Mouse (Mus musculus): ENCODE measurements around the gene B3galt2. TPM values are rescaled to one million over a fixed set of nuclear protein-coding genes. Genes with fewer than 3 reads are reported as not detected.

B3galt2 gene
- total RNA-seq (2014; rRNA removed) = 12.1 and 13.3 TPM in 2 replicates
- 7.6 and 8.6 TPM in 2 replicates for polyA plus RNA-seq (2015; fragmentation: Nextera tagmentation; extraction: Ambion mirVana)

DNA sequence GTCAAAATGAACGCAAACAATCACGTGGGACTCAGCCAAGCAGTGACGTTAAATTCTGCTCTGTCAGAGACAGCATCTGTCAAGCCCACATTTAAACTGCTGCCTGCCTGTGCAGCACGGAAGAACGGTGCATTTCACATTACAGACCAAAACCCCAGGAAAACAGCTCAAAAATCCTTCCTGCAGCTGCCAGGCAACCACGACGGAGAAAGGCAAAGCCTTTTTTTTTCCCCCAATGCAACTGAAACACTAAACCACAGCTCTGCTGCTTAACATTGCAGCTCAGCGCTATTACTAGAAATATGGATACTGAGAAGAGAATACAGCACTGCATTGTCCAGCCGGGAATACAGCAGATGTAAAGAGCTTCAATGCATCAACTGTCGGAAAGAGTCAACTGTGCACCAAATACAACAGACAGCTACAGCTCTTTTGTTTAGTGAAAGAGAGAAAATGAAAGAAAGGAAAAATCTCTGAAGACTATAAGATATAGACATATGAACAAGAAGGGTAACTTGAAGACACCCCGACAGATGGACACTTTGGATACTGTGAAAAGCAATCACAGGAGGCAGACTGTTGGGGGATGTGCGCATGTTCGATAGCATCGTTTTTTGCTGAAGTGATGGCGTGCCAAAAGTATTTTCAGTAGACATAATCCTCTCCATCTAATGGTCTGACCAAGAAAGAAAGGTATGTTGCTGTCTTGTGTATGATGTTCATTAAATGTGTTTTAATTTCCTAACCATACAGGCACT, at the start of gene B3galt2:
Gene B3galt2, plus strand, starts transcription at position 15 of the 758 bp plus-strand sequence.
- peak within 1 kb of the TSS; percentile 58 for H3K9ac ChIP-seq (replicated peaks; ENCODE audit: low read length)
- DNase-seq (ENCODE audit: low spot score) (peak; percentile 91), ATAC-seq (peak; percentile 93)
- H3K4me2 ChIP-seq (ENCODE audit: low read depth, low read length) = peak within 1 kb of the TSS; percentile 52
- H3K27ac ChIP-seq = peak within 1 kb of the TSS; percentile 87
- H3K9me3 ChIP-seq (ENCODE audit: low read length) = no peaks in the 10 kb centered on the region
- WGBS = 12% methylated on average over 15 of the region's 15 CpGs
- H3K4me3 ChIP-seq (ENCODE audit: low read length) = peak within 1 kb of the TSS; percentile 52
- no peak for TF ChIP-seq CTCF (IDR thresholded peaks at IDR 0.05; ENCODE audit: low read depth)
- H3K36me3 ChIP-seq (ENCODE audit: insufficient read depth, low read length) = no peaks in the 10 kb centered on the region
- H3K4me1 ChIP-seq (ENCODE audit: insufficient read depth, low read length) = no peaks in the 10 kb centered on the region
- no peaks in the 10 kb centered on the region for H3K27me3 ChIP-seq (ENCODE audit: insufficient read depth, low read length)

- H3K27ac ChIP-seq = no peak overlapping the region
- H3K9ac ChIP-seq (replicated peaks; ENCODE audit: low read length) = no peak overlapping the region
- no peaks in the 10 kb centered on the region for H3K4me1 ChIP-seq (ENCODE audit: insufficient read depth, low read length)
- TF ChIP-seq CTCF (IDR thresholded peaks at IDR 0.05; ENCODE audit: low read depth) = no peak
- DNase-seq (ENCODE audit: low spot score) (no peak), ATAC-seq (no peak)
- no peaks in the 10 kb centered on the region for H3K9me3 ChIP-seq (ENCODE audit: low read length)
- no peak overlapping the region for H3K4me3 ChIP-seq (ENCODE audit: low read length)
- no peak overlapping the region for H3K4me2 ChIP-seq (ENCODE audit: low read depth, low read length)
- H3K36me3 ChIP-seq (ENCODE audit: insufficient read depth, low read length) = no peaks in the 10 kb centered on the region
- WGBS = 90% methylated on average over 2 of the region's 2 CpGs
- no peaks in the 10 kb centered on the region for H3K27me3 ChIP-seq (ENCODE audit: insufficient read depth, low read length)
Measured at GRCm38 (mm10) chr1:143596864-143597263, 43.6 kb upstream of the B3galt2 start.

GRCm38 (mm10) chr1:143608911-143609310, 31.6 kb upstream of the B3galt2 start:
- Histone ChIP-seq H3K27ac (no peak overlapping the region), H3K4me2 (ENCODE audit: low read depth, low read length) (no peak overlapping the region), H3K36me3 (ENCODE audit: insufficient read depth, low read length) (no peaks in the 10 kb centered on the region), H3K9ac (replicated peaks; ENCODE audit: low read length) (no peak overlapping the region), H3K4me1 (ENCODE audit: insufficient read depth, low read length) (no peaks in the 10 kb centered on the region), H3K9me3 (ENCODE audit: low read length) (no peaks in the 10 kb centered on the region), H3K27me3 (ENCODE audit: insufficient read depth, low read length) (no peaks in the 10 kb centered on the region), H3K4me3 (ENCODE audit: low read length) (no peak overlapping the region)
- no peak for ATAC-seq
- no peak for TF ChIP-seq CTCF (IDR thresholded peaks at IDR 0.05; ENCODE audit: low read depth)
- 85% methylated on average over 2 of the region's 2 CpGs for WGBS
- DNase-seq (ENCODE audit: low spot score) = no peak

GRCm38 (mm10) chr1:143612901-143613300, 27.6 kb upstream of the B3galt2 start:
- TF ChIP-seq CTCF (IDR thresholded peaks at IDR 0.05; ENCODE audit: low read depth) = no peak
- no peak overlapping the region for H3K4me2 ChIP-seq (ENCODE audit: low read depth, low read length)
- H3K9me3 ChIP-seq (ENCODE audit: low read length) = no peaks in the 10 kb centered on the region
- no peaks in the 10 kb centered on the region for H3K27me3 ChIP-seq (ENCODE audit: insufficient read depth, low read length)
- H3K4me3 ChIP-seq (ENCODE audit: low read length) = no peak overlapping the region
- no peak for ATAC-seq
- no peak for DNase-seq (ENCODE audit: low spot score)
- no peak overlapping the region for H3K27ac ChIP-seq
- 96% methylated on average over 2 of the region's 2 CpGs for WGBS
- H3K4me1 ChIP-seq (ENCODE audit: insufficient read depth, low read length) = no peaks in the 10 kb centered on the region
- H3K36me3 ChIP-seq (ENCODE audit: insufficient read depth, low read length) = peaks cover 4% of the 10 kb centered on the region; the same call in 1 of the 2 replicates
- H3K9ac ChIP-seq (replicated peaks; ENCODE audit: low read length) = no peak overlapping the region

DNA sequence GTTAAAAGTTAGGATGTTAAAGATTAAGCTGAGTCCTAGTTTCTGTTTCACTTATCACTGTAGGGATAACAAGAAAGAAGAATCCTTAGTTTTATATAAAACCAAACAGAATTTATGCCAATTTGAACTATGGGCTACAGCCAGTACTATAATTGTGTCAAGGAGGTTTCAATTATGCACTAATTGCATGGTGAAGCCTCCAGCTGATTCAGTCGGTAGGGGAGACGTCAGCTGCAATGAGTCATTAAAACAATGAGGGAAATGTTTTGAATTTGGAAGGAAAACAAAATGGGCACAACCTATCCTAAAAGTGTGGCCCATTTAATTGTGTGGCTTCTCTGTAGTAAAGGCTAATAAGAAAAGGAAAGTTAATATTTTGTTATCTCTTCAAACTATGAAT, 20.7 kb upstream of the B3galt2 start:
- peaks cover 10% of the 10 kb centered on the region; the same call in 1 of the 2 replicates for H3K36me3 ChIP-seq (ENCODE audit: insufficient read depth, low read length)
- H3K27me3 ChIP-seq (ENCODE audit: insufficient read depth, low read length) = no peaks in the 10 kb centered on the region
- no peak overlapping the region for H3K4me3 ChIP-seq (ENCODE audit: low read length)
- ATAC-seq (no peak), DNase-seq (ENCODE audit: low spot score) (peak; percentile 23)
- H3K4me1 ChIP-seq (ENCODE audit: insufficient read depth, low read length) = no peaks in the 10 kb centered on the region
- TF ChIP-seq CTCF (IDR thresholded peaks at IDR 0.05; ENCODE audit: low read depth) = no peak
- no peak overlapping the region for H3K9ac ChIP-seq (replicated peaks; ENCODE audit: low read length)
- WGBS = 19% methylated on average over 2 of the region's 2 CpGs
- H3K9me3 ChIP-seq (ENCODE audit: low read length) = no peaks in the 10 kb centered on the region
- H3K4me2 ChIP-seq (ENCODE audit: low read depth, low read length) = no peak overlapping the region
- H3K27ac ChIP-seq = no peak overlapping the region

DNA sequence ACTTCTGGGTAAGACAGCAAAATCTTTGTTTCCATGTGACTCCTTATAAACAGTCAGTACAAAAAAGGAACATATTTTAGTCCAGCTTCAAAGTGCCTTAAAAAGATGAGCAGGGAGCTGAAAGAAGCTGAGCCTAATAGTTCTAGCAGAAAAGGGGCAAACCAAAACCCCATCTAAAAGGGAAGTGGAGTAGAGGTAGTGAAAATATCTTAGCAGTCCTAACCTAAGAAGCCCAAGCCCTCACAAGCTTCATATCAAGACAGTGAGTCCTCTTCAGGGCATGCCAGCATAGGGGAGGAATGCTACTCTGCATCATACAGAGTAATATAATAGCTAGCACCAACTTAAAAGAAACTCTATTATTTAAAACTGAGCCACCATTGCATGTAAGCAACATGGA, 18.5 kb upstream of the B3galt2 start:
- ATAC-seq = no peak
- TF ChIP-seq CTCF (IDR thresholded peaks at IDR 0.05; ENCODE audit: low read depth) = no peak
- H3K27ac ChIP-seq = no peak overlapping the region
- H3K4me3 ChIP-seq (ENCODE audit: low read length) = no peak overlapping the region
- H3K36me3 ChIP-seq (ENCODE audit: insufficient read depth, low read length) = peaks cover 12% of the 10 kb centered on the region; the same call in 1 of the 2 replicates
- H3K9ac ChIP-seq (replicated peaks; ENCODE audit: low read length) = no peak overlapping the region
- H3K9me3 ChIP-seq (ENCODE audit: low read length) = no peaks in the 10 kb centered on the region
- DNase-seq (ENCODE audit: low spot score) = no peak
- H3K27me3 ChIP-seq (ENCODE audit: insufficient read depth, low read length) = no peaks in the 10 kb centered on the region
- no peaks in the 10 kb centered on the region for H3K4me1 ChIP-seq (ENCODE audit: insufficient read depth, low read length)
- H3K4me2 ChIP-seq (ENCODE audit: low read depth, low read length) = no peak overlapping the region

- Histone ChIP-seq H3K9me3 (ENCODE audit: low read length) (no peaks in the 10 kb centered on the region), H3K27ac (no peak overlapping the region), H3K27me3 (ENCODE audit: insufficient read depth, low read length) (no peaks in the 10 kb centered on the region), H3K4me1 (ENCODE audit: insufficient read depth, low read length) (no peaks in the 10 kb centered on the region), H3K36me3 (ENCODE audit: insufficient read depth, low read length) (0 out of 2 replicates have a peak, but pooled peaks cover 9% of the 10 kb centered on the region), H3K4me3 (ENCODE audit: low read length) (no peak overlapping the region), H3K4me2 (ENCODE audit: low read depth, low read length) (no peak overlapping the region), H3K9ac (replicated peaks; ENCODE audit: low read length) (no peak overlapping the region)
- ATAC-seq = no peak
- TF ChIP-seq CTCF (IDR thresholded peaks at IDR 0.05; ENCODE audit: low read depth) = no peak
- 95% methylated on average over 1 of the region's 1 CpGs for WGBS
- no peak for DNase-seq (ENCODE audit: low spot score)
Measured at GRCm38 (mm10) chr1:143622634-143623033, 17.8 kb upstream of the B3galt2 start.
